Mouse (Mus musculus): ENCODE results near the gene Ddrgk1. TPM values are rescaled to one million over a fixed set of nuclear protein-coding genes. Genes with fewer than 3 reads are reported as not detected.
"Not testable (repeated sequence)": the region's sequence is repeated elsewhere in the genome, so short reads cannot be mapped to it uniquely, and the experiment has no call there.

Gene Ddrgk1
- polyA plus RNA-seq, 1 experiment, result 20.4 TPM

- H3K4me1 ChIP-seq (ENCODE audit: control insufficient read depth), result peaks cover 61% of the 10 kb centered on the region
- TF ChIP-seq GATA1 (IDR thresholded peaks at IDR 0.05; ENCODE audit: low read length) (no peak), TAL1 (IDR thresholded peaks at IDR 0.05; ENCODE audit: low read length) (no peak)
- H3K9me3 ChIP-seq (ENCODE audit: control insufficient read depth, low read length), result no peaks in the 10 kb centered on the region
- H3K36me3 ChIP-seq (ENCODE audit: control insufficient read depth), result peaks cover 95% of the 10 kb centered on the region
- H3K27me3 ChIP-seq (ENCODE audit: control insufficient read depth), result no peaks in the 10 kb centered on the region
- H3K4me3 ChIP-seq (replicated peaks), result no peak overlapping the region
These were observed 6.9 kb downstream of the Ddrgk1 start for GRCm38 (mm10) chr2:130657541-130657940.

- no peak overlapping the region for H3K4me3 ChIP-seq (replicated peaks)
- no peak for TF ChIP-seq TAL1 (IDR thresholded peaks at IDR 0.05; ENCODE audit: low read length)
- TF ChIP-seq GATA1 (IDR thresholded peaks at IDR 0.05; ENCODE audit: low read length), result no peak
- H3K36me3 ChIP-seq (ENCODE audit: control insufficient read depth), result peaks cover 92% of the 10 kb centered on the region
- no peaks in the 10 kb centered on the region for H3K27me3 ChIP-seq (ENCODE audit: control insufficient read depth)
- peaks cover 51% of the 10 kb centered on the region for H3K4me1 ChIP-seq (ENCODE audit: control insufficient read depth)
- H3K9me3 ChIP-seq (ENCODE audit: control insufficient read depth, low read length), result no peaks in the 10 kb centered on the region
These were observed 7.9 kb downstream of the Ddrgk1 start for GRCm38 (mm10) chr2:130656536-130656935.

DNA sequence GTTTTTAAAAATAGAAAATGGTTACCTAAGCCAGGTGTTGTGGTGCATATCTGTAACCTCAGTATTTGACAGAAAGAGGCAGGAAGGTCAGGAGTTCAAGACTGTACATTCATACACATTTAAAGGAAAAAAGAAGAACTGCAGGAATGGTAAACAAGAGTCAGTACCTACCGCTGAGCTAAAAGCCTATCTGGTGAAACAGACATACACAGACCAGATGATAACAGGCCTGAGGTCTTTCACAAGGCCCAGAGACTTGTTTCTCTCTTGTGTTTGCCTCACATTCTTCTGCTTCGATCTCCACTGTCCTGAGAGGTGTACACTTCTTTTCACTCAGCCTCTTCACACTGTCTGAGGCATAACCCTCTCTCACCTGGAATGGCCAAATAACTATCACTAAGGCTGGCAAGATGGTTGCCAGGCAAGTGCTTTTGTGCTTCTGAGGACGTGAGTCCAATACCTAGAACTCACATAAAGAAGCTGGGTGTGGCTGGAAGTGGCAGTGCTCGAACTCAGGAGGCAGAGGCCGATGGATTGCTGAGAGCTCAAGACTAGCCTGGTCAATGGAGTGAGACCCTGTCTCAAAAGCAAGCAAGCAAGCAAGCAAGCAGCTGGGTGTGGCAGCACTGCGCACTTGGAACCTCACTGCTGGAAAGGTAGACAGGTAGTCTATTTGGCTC is 8.7 kb downstream of the Ddrgk1 start:
- peaks cover 50% of the 10 kb centered on the region for H3K4me1 ChIP-seq (ENCODE audit: control insufficient read depth)
- peak; percentile 56 for TF ChIP-seq TAL1 (IDR thresholded peaks at IDR 0.05; ENCODE audit: low read length)
- TF ChIP-seq GATA1 (IDR thresholded peaks at IDR 0.05; ENCODE audit: low read length), result peak; percentile 43; the same call in 1 of the 2 replicates

GRCm38 (mm10) chr2:130653760-130654159 is 10.7 kb downstream of the Ddrgk1 start:
- no peak overlapping the region for H3K4me3 ChIP-seq (replicated peaks)
- H3K27me3 ChIP-seq (ENCODE audit: control insufficient read depth), result no peaks in the 10 kb centered on the region
- peaks cover 84% of the 10 kb centered on the region for H3K36me3 ChIP-seq (ENCODE audit: control insufficient read depth)
- TF ChIP-seq TAL1 (IDR thresholded peaks at IDR 0.05; ENCODE audit: low read length), result no peak
- TF ChIP-seq GATA1 (IDR thresholded peaks at IDR 0.05; ENCODE audit: low read length), result no peak
- peaks cover 50% of the 10 kb centered on the region for H3K4me1 ChIP-seq (ENCODE audit: control insufficient read depth)
- no peaks in the 10 kb centered on the region for H3K9me3 ChIP-seq (ENCODE audit: control insufficient read depth, low read length)

More for the DNA sequence above, 8.7 kb downstream of the Ddrgk1 start:
- peak overlapping the region; percentile 40 for H3K4me3 ChIP-seq (replicated peaks)
- no peaks in the 10 kb centered on the region for H3K27me3 ChIP-seq (ENCODE audit: control insufficient read depth)
- H3K9me3 ChIP-seq (ENCODE audit: control insufficient read depth, low read length), result no peaks in the 10 kb centered on the region
- H3K36me3 ChIP-seq (ENCODE audit: control insufficient read depth), result peaks cover 91% of the 10 kb centered on the region

- Histone ChIP-seq H3K27me3 (ENCODE audit: control insufficient read depth) (no peaks in the 10 kb centered on the region), H3K9me3 (ENCODE audit: control insufficient read depth, low read length) (no peaks in the 10 kb centered on the region), H3K4me3 (replicated peaks) (no peak overlapping the region), H3K4me1 (ENCODE audit: control insufficient read depth) (peaks cover 47% of the 10 kb centered on the region), H3K36me3 (ENCODE audit: control insufficient read depth) (peaks cover 79% of the 10 kb centered on the region)
- no peak for TF ChIP-seq GATA1 (IDR thresholded peaks at IDR 0.05; ENCODE audit: low read length)
- TF ChIP-seq TAL1 (IDR thresholded peaks at IDR 0.05; ENCODE audit: low read length), result no peak
These were observed 11.2 kb downstream of the Ddrgk1 start for GRCm38 (mm10) chr2:130653303-130653702.

DNA sequence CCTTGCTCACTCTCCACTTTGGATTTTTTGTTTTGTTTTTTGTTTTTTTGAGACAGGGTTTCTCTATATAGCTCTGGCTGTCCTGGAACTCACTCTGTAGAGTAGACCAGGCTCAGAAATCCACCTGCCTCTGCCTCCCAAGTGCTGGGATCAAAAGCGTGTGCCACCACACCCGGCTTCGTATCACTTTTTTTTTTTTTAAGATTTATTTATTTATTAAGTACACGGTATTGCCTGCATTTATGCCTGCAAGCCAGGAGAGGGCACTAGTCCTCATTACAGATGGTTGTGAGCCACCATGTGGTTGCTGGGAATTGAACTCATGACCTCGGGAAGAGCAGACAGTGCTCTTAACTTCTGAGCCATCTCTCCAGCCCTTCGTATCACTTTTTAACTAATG is 15.4 kb downstream of the Ddrgk1 start:
- H3K4me3 ChIP-seq (replicated peaks); H3K27me3 ChIP-seq (ENCODE audit: control insufficient read depth); H3K9me3 ChIP-seq (ENCODE audit: control insufficient read depth, low read length); H3K4me1 ChIP-seq (ENCODE audit: control insufficient read depth): not testable (repeated sequence)
- H3K36me3 ChIP-seq (ENCODE audit: control insufficient read depth), result peaks cover 44% of the 10 kb centered on the region

- Histone ChIP-seq H3K9me3 (ENCODE audit: control insufficient read depth, low read length) (no peaks in the 10 kb centered on the region), H3K36me3 (ENCODE audit: control insufficient read depth) (peaks cover 10% of the 10 kb centered on the region), H3K4me3 (replicated peaks) (no peak overlapping the region), H3K4me1 (ENCODE audit: control insufficient read depth) (peaks cover 17% of the 10 kb centered on the region), H3K27me3 (ENCODE audit: control insufficient read depth) (peaks cover 21% of the 10 kb centered on the region)
- no peak for TF ChIP-seq TAL1 (IDR thresholded peaks at IDR 0.05; ENCODE audit: low read length)
- no peak for TF ChIP-seq GATA1 (IDR thresholded peaks at IDR 0.05; ENCODE audit: low read length)
These were observed 19.3 kb downstream of the Ddrgk1 start for GRCm38 (mm10) chr2:130645198-130645597.

- TF ChIP-seq TAL1 (IDR thresholded peaks at IDR 0.05; ENCODE audit: low read length) (no peak), GATA1 (IDR thresholded peaks at IDR 0.05; ENCODE audit: low read length) (no peak)
- Histone ChIP-seq H3K36me3 (ENCODE audit: control insufficient read depth) (peaks cover 5% of the 10 kb centered on the region), H3K4me1 (ENCODE audit: control insufficient read depth) (peaks cover 17% of the 10 kb centered on the region), H3K27me3 (ENCODE audit: control insufficient read depth) (peaks cover 43% of the 10 kb centered on the region), H3K4me3 (replicated peaks) (peak within 1 kb of the TSS; percentile 73), H3K9me3 (ENCODE audit: control insufficient read depth, low read length) (no peaks in the 10 kb centered on the region)
These were observed 21.6 kb downstream of the Ddrgk1 start, which contains the start of gene Lzts3 for GRCm38 (mm10) chr2:130642684-130643369. Lzts3 (minus strand) TSS chr2:130642803.

GRCm38 (mm10) chr2:130642197-130642660 is 22.2 kb downstream of the Ddrgk1 start:
- Histone ChIP-seq H3K4me1 (ENCODE audit: control insufficient read depth) (peaks cover 17% of the 10 kb centered on the region), H3K36me3 (ENCODE audit: control insufficient read depth) (peaks cover 5% of the 10 kb centered on the region), H3K9me3 (ENCODE audit: control insufficient read depth, low read length) (no peaks in the 10 kb centered on the region), H3K27me3 (ENCODE audit: control insufficient read depth) (peaks cover 49% of the 10 kb centered on the region), H3K4me3 (replicated peaks) (peak overlapping the region; percentile 73)
- TF ChIP-seq GATA1 (IDR thresholded peaks at IDR 0.05; ENCODE audit: low read length) (no peak), TAL1 (IDR thresholded peaks at IDR 0.05; ENCODE audit: low read length) (no peak)

All from erythroblast, embryonic 14.5 days (primary cell).